Mouse (Mus musculus) urinary bladder, postnatal 36 days (tissue): ENCODE measurements around the gene Olfr348.

Experiments
- DNase-seq, 2 experiments: peaks; one replicate each; pipeline ENCODE4 v3.0.0; 2022; ENCODE audit warnings: low spot score in 2 of 2, mixed read lengths in 1 of 2

Gene Olfr348

GRCm38 (mm10) chr2:36783976-36784375, at the start of gene Olfr348:
Gene Olfr348, plus strand, starts transcription at chr2:36784276.
- DNase-seq = no peak

- no peak for DNase-seq
Measured at GRCm38 (mm10) chr2:36736226-36736625, 47.9 kb upstream of the Olfr348 start.

DNA sequence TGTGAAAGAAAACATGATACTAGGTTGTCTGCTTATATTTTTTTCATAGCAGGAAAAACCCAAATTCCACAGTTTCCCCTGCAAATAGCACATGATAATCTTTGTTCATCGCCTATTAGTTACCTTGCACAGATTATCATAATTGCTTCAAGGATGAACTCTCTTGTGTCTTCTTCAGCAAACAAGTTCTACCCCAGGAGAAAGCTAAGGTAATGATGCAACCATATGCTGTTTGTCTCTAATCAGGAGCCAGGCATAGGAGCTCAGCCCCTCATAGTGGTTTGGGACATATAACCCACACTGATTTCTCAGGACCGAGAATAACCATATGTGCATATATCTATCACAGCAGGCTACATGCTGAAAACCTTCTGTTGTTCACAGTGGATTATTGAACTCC, 6.2 kb downstream of the Olfr348 start, which contains the start of gene Olfr50:
Gene Olfr50 (plus strand): TSS at position 301 of the 400 bp plus-strand sequence.
- DNase-seq = no peak

- no peak for DNase-seq
Measured at GRCm38 (mm10) chr2:36816932-36817331, 32.9 kb downstream of the Olfr348 start, which contains the start of gene Olfr3. Gene Olfr3, minus strand, starts transcription at chr2:36817032.
